Mouse (Mus musculus) ZHBTc4 (cell line): ENCODE data around the gene Olfr726.

Experiments
- DNase-seq: peaks from one replicate; pipeline ENCODE4 v3.0.0-alpha.2; 2011; ENCODE audit warnings: low read depth, low spot score

The Olfr726 gene

GRCm38 (mm10) chr14:50090853-50091252 lies at the start of gene Olfr726:
Gene Olfr726 (minus strand): TSS chr14:50090953.
- no peak for DNase-seq

- no peak for DNase-seq
Measured at GRCm38 (mm10) chr14:50122886-50123285, 32.1 kb upstream of the Olfr726 start, which contains the start of gene Olfr727. Gene Olfr727 (plus strand): TSS chr14:50123186.

GRCm38 (mm10) chr14:50062733-50063104 lies 28.0 kb downstream of the Olfr726 start:
- DNase-seq, result no peak

DNA sequence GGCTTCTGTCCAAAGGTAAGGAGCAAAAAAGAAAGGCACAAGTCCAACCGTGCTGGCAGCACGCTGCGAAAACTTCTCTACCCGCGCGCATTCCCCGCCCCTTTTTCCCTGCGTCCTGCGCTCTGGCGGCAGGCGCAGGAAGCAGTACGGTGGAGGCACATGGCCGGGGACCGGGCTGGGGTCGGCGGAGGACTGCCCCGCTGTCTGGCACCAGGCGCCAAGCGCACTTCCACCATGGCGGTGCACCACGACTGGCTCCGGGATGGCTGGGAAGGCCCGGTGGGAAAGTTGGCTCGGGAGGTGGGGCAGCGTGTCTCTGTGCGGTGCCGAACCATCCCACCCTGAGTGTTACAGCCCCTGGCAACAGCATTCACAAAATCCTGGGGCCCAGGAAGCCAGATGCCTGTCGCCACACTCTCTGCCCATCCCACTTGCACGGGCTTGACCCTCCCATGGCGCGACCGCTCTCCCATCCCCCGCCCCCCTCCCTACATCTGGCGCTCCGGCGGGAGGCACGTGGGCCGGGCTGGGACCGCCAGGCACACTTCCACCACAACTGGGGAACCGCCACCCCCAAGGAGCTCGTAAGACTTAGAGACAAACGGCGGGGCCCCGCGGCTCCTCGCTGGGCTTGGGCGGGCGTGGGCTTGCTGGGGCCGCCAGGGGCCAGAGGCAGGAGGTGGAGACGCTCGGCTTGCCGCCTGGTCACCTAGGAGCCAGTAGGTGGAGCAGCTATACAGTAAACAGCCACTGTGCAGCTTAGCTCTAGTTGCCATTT lies 28.6 kb downstream of the Olfr726 start:
- peak; percentile 91 for DNase-seq

GRCm38 (mm10) chr14:50061590-50061954 lies 29.2 kb downstream of the Olfr726 start:
- DNase-seq, result no peak

DNA sequence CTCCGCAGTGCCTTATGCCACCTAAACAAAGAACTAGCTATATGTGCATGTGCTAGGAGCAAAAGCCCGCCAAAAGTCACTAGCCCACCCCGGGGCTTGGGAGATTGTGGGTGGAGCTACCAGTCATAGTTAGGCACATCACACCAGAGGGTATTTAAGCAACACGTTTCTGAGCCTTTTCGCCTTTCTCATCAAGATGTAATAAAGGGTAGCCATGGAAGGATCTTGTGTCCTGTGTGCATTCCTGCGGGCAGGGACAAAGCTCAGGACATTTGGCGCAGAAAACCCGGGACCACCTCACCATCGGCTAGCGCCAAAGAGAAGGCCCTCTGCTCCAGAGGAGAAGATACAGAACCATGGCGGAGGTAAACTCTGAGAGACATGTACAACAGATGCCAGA lies 29.6 kb downstream of the Olfr726 start:
- DNase-seq, result peak; percentile 54

DNA sequence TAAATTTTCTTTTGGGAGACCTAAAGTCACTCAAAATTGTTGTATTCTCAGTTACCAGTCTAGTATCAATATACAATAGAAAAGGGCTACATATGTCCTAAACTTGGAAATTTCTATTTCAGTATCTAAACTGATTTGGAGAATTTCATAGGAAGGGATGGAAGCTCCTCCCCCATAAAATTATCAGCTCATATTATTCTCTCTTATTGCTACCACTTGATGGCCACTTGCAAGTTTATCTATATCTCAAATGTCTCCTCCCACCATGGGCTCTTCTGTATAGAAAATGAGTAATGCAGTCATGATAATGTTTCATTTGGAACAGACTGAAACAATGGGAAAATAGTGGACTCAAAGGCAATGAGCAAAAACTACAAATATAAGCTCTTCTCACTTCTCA lies 50.5 kb downstream of the Olfr726 start, which contains the start of gene Olfr725:
TSS of gene Olfr725 (minus strand) at position 101 of the 400 bp plus-strand sequence.
- DNase-seq, result no peak
